Mouse (Mus musculus): ENCODE measurements around the gene 4930407I10Rik.

The 4930407I10Rik gene

DNA sequence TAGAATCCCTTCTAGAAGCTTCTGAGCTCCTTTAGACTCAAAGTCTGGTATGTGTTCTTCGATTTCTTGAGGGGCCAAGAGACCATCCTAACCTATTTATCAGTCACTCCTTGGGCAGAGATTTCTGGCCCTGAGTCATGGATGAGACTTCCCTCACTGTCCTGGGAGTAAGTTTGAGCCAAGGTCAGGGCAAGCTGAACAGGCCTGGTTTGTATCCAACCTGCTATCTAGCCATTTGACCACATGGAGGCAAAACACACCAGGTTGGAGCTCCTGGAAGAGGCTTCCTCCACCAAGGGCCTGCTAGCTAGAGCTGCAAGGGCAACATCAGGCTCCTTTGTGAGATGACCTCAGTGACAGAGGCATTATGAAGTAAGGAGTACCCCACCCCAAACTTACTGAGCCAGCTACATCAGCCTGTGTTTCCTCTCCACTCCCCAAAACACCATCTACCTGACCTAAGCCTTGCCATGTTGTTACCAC, at the start of gene 4930407I10Rik:
Gene 4930407I10Rik (plus strand): TSS at position 433 of the 483 bp plus-strand sequence.
- DNase-seq (ENCODE audit: low read depth, low spot score), result no peak

DNA sequence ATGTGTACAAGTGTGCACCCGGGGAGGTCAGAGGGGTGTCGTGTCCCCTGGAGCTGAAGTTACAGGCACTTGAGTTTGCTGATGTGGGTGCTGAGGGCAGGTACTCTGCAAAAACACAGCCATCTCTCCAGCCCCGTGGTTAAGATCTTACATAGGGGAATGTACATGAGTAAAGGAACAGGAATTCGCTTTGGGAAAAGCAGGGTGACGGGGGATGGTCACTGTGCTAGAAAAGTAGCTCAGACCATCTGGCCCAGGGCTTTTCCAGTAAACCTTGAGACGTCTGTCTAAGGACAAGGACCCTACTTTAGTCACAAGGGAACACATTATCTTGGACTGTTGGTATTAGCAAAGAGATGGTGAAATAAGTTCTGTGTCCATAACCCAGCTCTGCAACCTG, 47.0 kb upstream of the 4930407I10Rik start:
- no peak for DNase-seq (ENCODE audit: low read depth, low spot score)

DNA sequence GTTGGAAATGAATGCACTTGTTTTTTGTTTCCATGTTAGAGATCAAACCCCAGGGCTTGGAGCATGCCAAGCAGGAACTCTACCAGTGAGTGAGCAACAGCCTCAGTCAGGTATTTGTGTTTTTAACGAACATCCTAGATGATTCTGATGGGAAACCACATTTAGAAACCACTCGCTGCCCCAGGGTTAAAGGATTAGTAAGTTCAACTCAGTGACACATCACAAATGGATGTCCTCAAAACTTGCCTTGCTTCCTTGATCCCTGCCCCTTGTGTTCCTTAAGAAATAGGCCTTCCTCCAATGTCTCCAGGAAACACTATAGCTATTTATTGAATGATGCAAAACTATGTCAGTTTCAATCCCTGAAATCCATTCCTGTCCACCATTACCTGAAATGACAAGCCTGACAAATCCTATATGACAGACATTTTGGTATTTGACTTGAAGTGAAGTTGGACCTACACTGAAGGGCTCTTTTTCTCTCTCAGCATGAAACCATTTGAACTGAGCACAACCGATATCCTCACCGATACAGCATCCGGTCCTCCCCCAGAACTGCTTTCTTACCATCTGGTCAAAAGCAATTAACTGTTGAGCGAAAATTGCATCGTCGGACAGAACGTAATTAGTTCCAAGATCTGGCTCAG, 44.1 kb upstream of the 4930407I10Rik start:
- DNase-seq (ENCODE audit: low read depth, low spot score), result peak; percentile 40

DNA sequence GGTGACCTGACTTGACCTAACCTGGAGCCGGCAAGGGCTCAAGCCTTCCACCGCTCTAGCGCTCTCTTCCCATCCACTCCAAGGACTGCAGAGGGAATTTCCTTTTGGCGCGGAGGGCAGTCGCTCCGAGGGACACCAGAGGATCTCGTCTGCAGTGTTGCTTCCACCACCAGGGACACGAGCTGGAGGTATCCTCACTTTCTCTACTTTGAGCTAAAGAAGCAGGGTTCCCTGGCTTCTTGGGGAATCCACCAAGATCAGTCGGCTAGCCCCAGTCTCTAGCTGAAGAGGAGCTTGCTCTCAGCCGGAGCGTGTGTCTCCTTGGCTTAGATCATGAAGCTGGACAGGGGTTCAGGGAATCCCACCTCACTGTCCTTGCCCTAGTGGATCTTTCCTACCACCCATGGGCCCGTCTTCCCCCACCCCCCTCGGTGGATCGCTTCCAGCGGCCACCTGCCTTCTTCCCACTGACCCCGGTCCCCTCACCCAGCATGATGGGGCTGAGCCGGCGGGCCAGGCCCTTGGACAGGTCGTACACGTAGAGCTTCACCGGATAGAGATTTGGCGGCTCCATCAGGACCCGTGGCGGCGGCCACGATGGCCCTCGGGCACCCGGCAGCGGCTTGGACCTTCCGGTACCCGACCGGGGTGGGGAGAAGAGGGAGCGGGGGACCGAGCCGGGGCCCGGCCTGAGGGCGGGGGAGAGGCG, 43.4 kb upstream of the 4930407I10Rik start:
- DNase-seq (ENCODE audit: low read depth, low spot score), result no peak

GRCm38 (mm10) chr15:82016101-82016808, 42.7 kb upstream of the 4930407I10Rik start:
- DNase-seq (ENCODE audit: low read depth, low spot score), result peak; percentile 97

GRCm38 (mm10) chr15:82016830-82017229, 42.1 kb upstream of the 4930407I10Rik start:
- DNase-seq (ENCODE audit: low read depth, low spot score), result no peak

GRCm38 (mm10) chr15:82017461-82017860, 41.5 kb upstream of the 4930407I10Rik start:
- DNase-seq (ENCODE audit: low read depth, low spot score), result no peak

DNA sequence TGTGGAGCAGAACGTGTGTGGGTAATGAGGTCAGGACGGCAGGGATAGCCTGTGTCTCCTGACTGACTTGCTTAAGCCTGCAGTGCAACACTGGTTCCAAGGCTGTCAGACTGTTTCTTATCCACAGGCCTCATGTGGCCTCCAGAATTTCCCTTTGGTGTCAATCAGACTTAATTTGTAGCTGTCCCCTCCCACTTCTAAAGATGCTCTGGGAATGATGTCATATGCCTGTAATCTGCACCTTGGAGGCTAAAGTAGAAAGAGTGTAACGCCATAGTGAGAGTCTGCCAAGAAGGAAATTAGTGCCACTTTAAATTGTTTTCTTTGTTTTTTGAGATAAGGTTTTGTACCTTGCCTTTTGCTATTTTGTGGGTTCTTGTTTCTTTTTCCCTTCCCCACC, 39.7 kb upstream of the 4930407I10Rik start:
- no peak for DNase-seq (ENCODE audit: low read depth, low spot score)

GRCm38 (mm10) chr15:82022535-82023088, 36.3 kb upstream of the 4930407I10Rik start:
- DNase-seq (ENCODE audit: low read depth, low spot score), result no peak

DNA sequence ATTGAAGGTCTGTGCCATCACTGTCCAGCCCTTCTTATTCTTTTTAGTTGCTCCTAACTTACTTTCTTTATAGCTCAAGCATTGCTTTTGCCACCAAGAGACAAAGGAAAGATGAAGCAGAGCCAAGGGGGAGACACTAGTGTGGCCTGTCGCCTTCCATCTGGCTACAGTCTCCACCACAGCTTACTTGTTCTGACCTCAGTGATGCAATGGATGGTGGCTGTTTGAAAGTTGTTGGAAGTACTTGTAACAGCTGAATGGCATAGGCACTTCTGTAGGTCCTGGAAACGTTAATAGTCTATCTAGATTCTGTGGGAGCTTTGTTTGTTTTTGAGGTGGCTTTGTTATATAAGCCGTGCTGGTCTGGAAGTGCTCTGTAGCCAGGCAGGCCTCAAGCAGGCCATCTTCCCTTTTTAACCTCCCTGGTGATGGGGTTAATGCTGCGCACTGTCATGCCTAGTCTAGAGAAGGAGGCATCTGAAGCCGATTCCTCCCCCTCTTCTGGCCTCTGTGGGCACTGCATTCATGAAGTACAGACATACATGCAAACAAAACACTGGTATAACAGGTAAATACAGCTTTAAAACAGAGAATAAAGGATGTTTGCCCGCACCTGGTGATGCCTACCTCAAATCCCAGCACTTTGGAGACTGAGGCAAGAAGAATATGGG, 34.9 kb upstream of the 4930407I10Rik start:
- DNase-seq (ENCODE audit: low read depth, low spot score), result no peak

DNA sequence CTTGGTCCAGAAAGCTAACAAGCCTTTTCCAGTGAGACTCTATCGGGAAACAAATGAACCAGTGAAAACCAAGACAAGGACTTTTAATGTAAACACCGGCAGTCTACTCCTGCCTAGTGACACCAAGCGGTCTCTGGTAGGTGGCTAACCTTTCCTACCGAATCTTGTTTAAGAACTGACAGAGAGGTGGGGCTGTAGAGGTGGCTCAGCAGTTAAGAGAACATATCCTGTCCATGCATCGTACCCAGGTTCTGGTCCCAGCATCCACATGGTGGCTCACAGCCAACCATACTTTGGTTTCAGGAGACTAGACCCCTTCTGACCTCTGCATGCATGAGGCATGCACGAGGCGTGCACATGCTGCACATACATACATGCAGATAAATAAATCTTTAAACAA, 31.7 kb upstream of the 4930407I10Rik start:
- no peak for DNase-seq (ENCODE audit: low read depth, low spot score)

GRCm38 (mm10) chr15:82027726-82028125, 31.2 kb upstream of the 4930407I10Rik start:
- DNase-seq (ENCODE audit: low read depth, low spot score), result no peak

GRCm38 (mm10) chr15:82032386-82032785, 26.6 kb upstream of the 4930407I10Rik start:
- no peak for DNase-seq (ENCODE audit: low read depth, low spot score)

DNA sequence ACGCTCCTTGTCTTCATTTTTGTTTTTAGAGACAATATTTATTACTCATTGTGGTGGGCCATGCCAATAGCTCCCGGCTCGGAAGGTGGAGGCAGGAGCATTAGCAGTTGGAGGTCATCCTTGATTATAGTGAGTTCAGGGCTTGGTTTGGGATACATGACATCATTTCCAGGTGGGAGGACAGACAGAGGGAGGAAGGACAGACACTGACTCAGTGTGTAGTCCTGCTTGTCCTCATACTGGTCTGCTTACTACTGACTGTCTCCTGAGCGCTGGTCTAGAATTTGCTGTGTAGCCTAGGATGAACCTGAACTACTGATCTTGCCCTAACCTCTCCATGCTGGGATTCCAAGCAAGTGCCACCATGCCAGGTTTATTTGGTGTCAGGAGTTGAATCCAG, 25.2 kb upstream of the 4930407I10Rik start, which contains the start of gene Desi1:
Gene Desi1 (minus strand): TSS at position 101 of the 400 bp plus-strand sequence.
- no peak for DNase-seq (ENCODE audit: low read depth, low spot score)

DNA sequence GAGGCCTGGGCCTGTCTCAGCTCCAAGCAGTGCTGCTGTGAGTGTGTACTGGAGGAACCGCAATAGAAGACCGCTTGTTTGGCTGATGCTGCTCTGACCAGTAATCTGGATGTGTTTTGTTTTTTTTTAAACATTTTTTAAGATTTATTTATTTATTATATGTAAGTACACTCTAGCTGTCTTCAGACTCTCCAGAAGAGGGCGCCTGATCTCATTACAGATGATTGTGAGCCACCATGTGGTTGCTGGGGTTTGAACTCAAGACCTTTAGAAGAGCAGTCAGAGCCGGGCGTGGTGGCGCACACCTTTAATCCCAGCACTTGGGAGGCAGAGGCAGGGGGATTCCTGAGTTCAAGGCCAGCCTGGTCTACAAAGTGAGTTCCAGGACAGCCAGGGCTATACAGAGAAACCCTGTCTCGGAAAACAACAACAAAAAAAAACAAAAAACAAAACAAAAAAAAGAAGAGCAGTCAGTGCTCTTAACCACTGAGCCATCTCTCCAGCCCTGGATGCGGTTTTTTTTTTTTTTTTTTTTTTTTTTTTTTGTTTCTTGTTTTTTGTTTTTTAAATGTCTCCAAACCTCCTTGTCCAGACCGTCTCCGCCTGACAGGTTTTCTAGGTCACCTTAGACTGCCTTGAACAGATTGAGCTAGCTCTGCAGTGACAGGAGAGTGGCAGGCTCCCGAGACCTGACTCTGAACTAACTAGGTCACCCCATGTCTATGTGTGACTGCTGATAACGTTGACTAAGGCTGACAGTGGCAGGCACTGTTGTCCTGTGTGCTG, 22.9 kb upstream of the 4930407I10Rik start:
- DNase-seq (ENCODE audit: low read depth, low spot score), result no peak

GRCm38 (mm10) chr15:82040650-82041049, 18.3 kb upstream of the 4930407I10Rik start:
- DNase-seq (ENCODE audit: low read depth, low spot score), result peak; percentile 23

- DNase-seq (ENCODE audit: low read depth, low spot score), result no peak
These were observed 14.7 kb upstream of the 4930407I10Rik start for GRCm38 (mm10) chr15:82044166-82044784.

- no peak for DNase-seq (ENCODE audit: low read depth, low spot score)
These were observed 12.6 kb upstream of the 4930407I10Rik start for GRCm38 (mm10) chr15:82046246-82046891.

GRCm38 (mm10) chr15:82047080-82047883, 11.7 kb upstream of the 4930407I10Rik start, which contains the start of gene Snu13:
Gene Snu13, minus strand, starts transcription at chr15:82047598.
- peak; percentile 72 for DNase-seq (ENCODE audit: low read depth, low spot score)

Measured in retina, adult 2 months (tissue).